Mouse (Mus musculus): Measurements from ENCODE around the gene Dok7. TPM values are rescaled to one million over a fixed set of nuclear protein-coding genes. Genes with fewer than 3 reads are reported as not detected.

Dok7 gene
- polyA plus RNA-seq, 1 experiment, result not detected

GRCm38 (mm10) chr5:35029303-35029702, 27.3 kb upstream of the Dok7 start:
- Histone ChIP-seq H3K27ac (ENCODE audit: insufficient read depth, low read depth, low read length) (no peak overlapping the region), H3K4me3 (ENCODE audit: insufficient read depth, low read depth, low read length) (no peak overlapping the region), H3K4me1 (ENCODE audit: control insufficient read depth, insufficient read depth, low read length) (peaks cover 38% of the 10 kb centered on the region)
- 90% methylated on average over 1 of the region's 1 CpGs for WGBS
- TF ChIP-seq CTCF (IDR thresholded peaks at IDR 0.05; ENCODE audit: insufficient read depth, low read depth, low read length) (no peak), POLR2A (IDR thresholded peaks at IDR 0.05; ENCODE audit: insufficient read depth, low read depth, low read length) (no peak)

GRCm38 (mm10) chr5:35029755-35030154, 26.8 kb upstream of the Dok7 start:
- Histone ChIP-seq H3K27ac (ENCODE audit: insufficient read depth, low read depth, low read length) (no peak overlapping the region), H3K4me1 (ENCODE audit: control insufficient read depth, insufficient read depth, low read length) (peaks cover 36% of the 10 kb centered on the region), H3K4me3 (ENCODE audit: insufficient read depth, low read depth, low read length) (no peak overlapping the region)
- WGBS, result 92% methylated on average over 5 of the region's 5 CpGs
- TF ChIP-seq POLR2A (IDR thresholded peaks at IDR 0.05; ENCODE audit: insufficient read depth, low read depth, low read length), result no peak
- TF ChIP-seq CTCF (IDR thresholded peaks at IDR 0.05; ENCODE audit: insufficient read depth, low read depth, low read length), result no peak

- peaks cover 15% of the 10 kb centered on the region for H3K4me1 ChIP-seq (ENCODE audit: control insufficient read depth, insufficient read depth, low read length)
- no peak overlapping the region for H3K27ac ChIP-seq (ENCODE audit: insufficient read depth, low read depth, low read length)
- 64% methylated on average over 5 of the region's 5 CpGs for WGBS
- TF ChIP-seq POLR2A (IDR thresholded peaks at IDR 0.05; ENCODE audit: insufficient read depth, low read depth, low read length) (no peak), CTCF (IDR thresholded peaks at IDR 0.05; ENCODE audit: insufficient read depth, low read depth, low read length) (no peak)
- H3K4me3 ChIP-seq (ENCODE audit: insufficient read depth, low read depth, low read length), result no peak overlapping the region
These were observed 23.5 kb upstream of the Dok7 start for GRCm38 (mm10) chr5:35033068-35033467.

- Histone ChIP-seq H3K4me1 (ENCODE audit: control insufficient read depth, insufficient read depth, low read length) (peaks cover 11% of the 10 kb centered on the region), H3K27ac (ENCODE audit: insufficient read depth, low read depth, low read length) (no peak overlapping the region), H3K4me3 (ENCODE audit: insufficient read depth, low read depth, low read length) (no peak overlapping the region)
- TF ChIP-seq CTCF (IDR thresholded peaks at IDR 0.05; ENCODE audit: insufficient read depth, low read depth, low read length), result no peak
- TF ChIP-seq POLR2A (IDR thresholded peaks at IDR 0.05; ENCODE audit: insufficient read depth, low read depth, low read length), result no peak
- 75% methylated on average over 1 of the region's 1 CpGs for WGBS
These were observed 22.9 kb upstream of the Dok7 start for GRCm38 (mm10) chr5:35033619-35034018.

GRCm38 (mm10) chr5:35035141-35035540, 21.4 kb upstream of the Dok7 start:
- Histone ChIP-seq H3K4me1 (ENCODE audit: control insufficient read depth, insufficient read depth, low read length) (peaks cover 10% of the 10 kb centered on the region; the same call in 1 of the 2 replicates), H3K4me3 (ENCODE audit: insufficient read depth, low read depth, low read length) (no peak overlapping the region), H3K27ac (ENCODE audit: insufficient read depth, low read depth, low read length) (no peak overlapping the region)
- WGBS, result 92% methylated on average over 5 of the region's 5 CpGs
- TF ChIP-seq POLR2A (IDR thresholded peaks at IDR 0.05; ENCODE audit: insufficient read depth, low read depth, low read length) (no peak), CTCF (IDR thresholded peaks at IDR 0.05; ENCODE audit: insufficient read depth, low read depth, low read length) (no peak)

- Histone ChIP-seq H3K27ac (ENCODE audit: insufficient read depth, low read depth, low read length) (no peak overlapping the region), H3K4me3 (ENCODE audit: insufficient read depth, low read depth, low read length) (no peak overlapping the region), H3K4me1 (ENCODE audit: control insufficient read depth, insufficient read depth, low read length) (peaks cover 10% of the 10 kb centered on the region; the same call in 1 of the 2 replicates)
- WGBS, result 84% methylated on average over 4 of the region's 4 CpGs
- no peak for TF ChIP-seq CTCF (IDR thresholded peaks at IDR 0.05; ENCODE audit: insufficient read depth, low read depth, low read length)
- TF ChIP-seq POLR2A (IDR thresholded peaks at IDR 0.05; ENCODE audit: insufficient read depth, low read depth, low read length), result no peak
These were observed 20.8 kb upstream of the Dok7 start for GRCm38 (mm10) chr5:35035795-35036194.

- TF ChIP-seq POLR2A (IDR thresholded peaks at IDR 0.05; ENCODE audit: insufficient read depth, low read depth, low read length) (no peak), CTCF (IDR thresholded peaks at IDR 0.05; ENCODE audit: insufficient read depth, low read depth, low read length) (no peak)
- H3K27ac ChIP-seq (ENCODE audit: insufficient read depth, low read depth, low read length), result no peak overlapping the region
- H3K4me1 ChIP-seq (ENCODE audit: control insufficient read depth, insufficient read depth, low read length), result peaks cover 7% of the 10 kb centered on the region; the same call in 1 of the 2 replicates
- no peak overlapping the region for H3K4me3 ChIP-seq (ENCODE audit: insufficient read depth, low read depth, low read length)
These were observed 19.1 kb upstream of the Dok7 start for GRCm38 (mm10) chr5:35037438-35037837.

- H3K4me1 ChIP-seq (ENCODE audit: control insufficient read depth, insufficient read depth, low read length), result peaks cover 7% of the 10 kb centered on the region; the same call in 1 of the 2 replicates
These were observed 15.2 kb upstream of the Dok7 start, which contains the start of gene Hgfac for GRCm38 (mm10) chr5:35041268-35041829. Gene Hgfac (plus strand): TSS chr5:35041509.

GRCm38 (mm10) chr5:35042431-35043109, 14.0 kb upstream of the Dok7 start:
- 79% methylated on average over 10 of the region's 10 CpGs for WGBS
- Histone ChIP-seq H3K27ac (ENCODE audit: insufficient read depth, low read depth, low read length) (no peak overlapping the region), H3K4me3 (ENCODE audit: insufficient read depth, low read depth, low read length) (no peak overlapping the region), H3K4me1 (ENCODE audit: control insufficient read depth, insufficient read depth, low read length) (peaks cover 3% of the 10 kb centered on the region; the same call in 1 of the 2 replicates)
- TF ChIP-seq POLR2A (IDR thresholded peaks at IDR 0.05; ENCODE audit: insufficient read depth, low read depth, low read length) (no peak), CTCF (IDR thresholded peaks at IDR 0.05; ENCODE audit: insufficient read depth, low read depth, low read length) (no peak)

More at GRCm38 (mm10) chr5:35041268-35041829, 15.2 kb upstream of the Dok7 start, which contains the start of gene Hgfac:
- 71% methylated on average over 6 of the region's 6 CpGs for WGBS
- Histone ChIP-seq H3K4me3 (ENCODE audit: insufficient read depth, low read depth, low read length) (no peak within 1 kb of the TSS), H3K27ac (ENCODE audit: insufficient read depth, low read depth, low read length) (no peak within 1 kb of the TSS)
- TF ChIP-seq CTCF (IDR thresholded peaks at IDR 0.05; ENCODE audit: insufficient read depth, low read depth, low read length) (no peak), POLR2A (IDR thresholded peaks at IDR 0.05; ENCODE audit: insufficient read depth, low read depth, low read length) (no peak)
